Mouse (Mus musculus) CD4-positive naive resting alpha-beta T cell, adult 76 days (primary cell): Measurements from ENCODE around the gene Emp3. TPM values are rescaled to one million over a fixed set of nuclear protein-coding genes. Genes with fewer than 3 reads are reported as not detected.

Experiments used
- total RNA-seq: library from RNA; stranded (reverse); gene quantifications from one replicate; pipeline ENCODE4 v1.2.4, GENCODE M21; 2023

The Emp3 gene
- 269 TPM for total RNA-seq

DNA sequence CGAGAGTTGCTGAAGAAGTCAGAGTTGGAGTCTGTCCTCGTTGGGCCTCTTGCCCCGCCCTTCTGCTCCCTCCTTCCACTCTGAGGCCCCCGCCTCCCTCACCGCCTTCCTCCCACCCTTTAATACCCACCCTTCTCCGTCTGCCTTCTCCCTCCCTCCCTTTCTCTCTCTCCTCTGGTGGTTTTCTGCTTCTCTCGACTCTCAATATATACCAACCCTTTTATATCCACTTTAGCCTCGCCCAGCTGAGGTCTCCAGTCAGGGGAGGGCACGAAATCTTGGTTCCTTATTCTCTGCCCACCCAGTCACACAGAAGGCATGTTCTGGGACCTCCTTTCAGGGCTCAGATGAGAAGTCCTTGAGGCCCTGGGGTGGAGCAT lies at the start of gene Emp3:
Emp3 (minus strand) TSS at position 163 of the 380 bp plus-strand sequence.

GRCm38 (mm10) chr7:45923762-45924428 lies 2.7 kb upstream of the Emp3 start, which contains the start of gene Ccdc114:
Gene Ccdc114 (plus strand): TSS chr7:45924072.

DNA sequence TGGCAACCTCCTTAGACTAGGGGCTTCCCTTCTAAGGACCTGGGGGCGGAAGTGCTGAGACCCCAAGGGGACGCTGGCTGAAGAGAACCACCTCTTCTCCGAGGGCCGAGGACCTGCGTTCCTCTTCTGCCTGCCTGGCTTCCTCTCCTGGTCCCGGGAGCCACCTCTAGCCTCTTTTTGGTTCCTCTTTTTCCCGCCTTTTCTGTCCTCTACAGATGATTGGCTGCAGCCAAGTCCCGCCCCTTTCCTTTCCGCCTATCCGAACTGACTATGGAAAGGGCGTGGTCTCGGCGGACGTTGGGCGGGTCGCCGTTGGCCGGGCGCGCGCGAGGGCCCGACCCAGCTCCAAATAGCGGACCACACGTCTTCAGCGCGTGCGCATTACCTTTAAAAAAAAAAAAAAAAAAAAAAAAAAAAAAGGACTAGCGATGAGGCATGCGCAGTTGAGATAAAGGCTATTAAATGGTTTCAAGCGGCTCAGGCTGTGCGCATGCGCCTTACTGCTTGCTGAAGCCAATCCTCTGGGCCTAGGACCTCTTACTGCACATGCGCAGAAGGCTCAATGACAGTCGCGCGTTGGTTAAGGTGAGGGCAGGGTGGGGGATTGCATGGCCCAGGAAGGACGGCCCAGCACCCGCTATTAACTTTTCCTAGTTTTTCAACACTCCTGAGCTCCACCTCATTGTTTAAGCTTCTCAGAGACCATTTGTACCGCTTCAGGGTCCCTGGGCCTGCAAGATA lies 24.5 kb downstream of the Emp3 start, which contains the start of the genes Syngr4 and Tmem143:
Syngr4 (minus strand) TSS at position 198 of the 741 bp plus-strand sequence.
Tmem143 (plus strand) TSS at position 425 of the 741 bp plus-strand sequence.

DNA sequence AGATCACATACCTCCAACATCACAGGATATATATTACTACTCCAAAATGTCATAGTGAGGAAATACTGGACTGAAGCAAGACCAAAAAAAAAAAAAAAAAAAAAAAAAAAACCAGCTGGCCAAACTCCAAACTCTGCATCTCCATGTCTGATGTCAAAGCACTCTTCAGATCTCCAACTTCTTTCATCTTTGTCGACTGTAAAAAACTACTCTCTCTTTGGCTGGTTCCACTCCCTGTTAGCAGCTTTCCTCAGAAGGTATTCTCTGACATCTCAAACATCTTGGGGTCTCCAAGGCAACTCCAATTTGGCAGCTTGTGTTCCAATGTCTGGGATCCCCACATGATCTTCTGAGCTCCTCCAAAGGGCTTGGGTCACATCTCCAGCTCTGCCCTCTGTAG lies 42.9 kb downstream of the Emp3 start, which contains the start of gene Grin2d:
Grin2d (minus strand) TSS at position 101 of the 400 bp plus-strand sequence.

DNA sequence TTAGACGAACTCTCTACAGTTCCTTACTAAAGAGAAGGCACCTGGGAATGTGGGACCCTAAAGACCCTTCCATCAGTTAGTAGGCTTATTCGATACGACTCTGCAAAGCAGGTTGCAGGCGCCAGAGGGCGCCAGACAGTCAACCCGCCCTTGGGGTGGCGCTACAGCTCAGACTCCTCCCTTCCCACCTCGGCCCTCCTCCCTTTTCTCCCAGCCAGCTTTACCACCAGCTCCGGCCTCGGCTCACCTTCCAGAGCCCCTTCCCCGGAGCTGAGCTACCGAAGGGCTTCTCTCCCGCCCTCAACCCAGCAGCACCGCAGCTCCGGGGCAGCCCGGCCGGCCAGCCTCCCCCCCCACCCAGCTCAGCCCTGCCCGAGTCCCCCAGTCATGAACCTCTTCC lies 48.6 kb downstream of the Emp3 start, which contains the start of gene Kdelr1:
Kdelr1 (plus strand) TSS at position 149 of the 400 bp plus-strand sequence.

Other genes with a start within 250 kb of the Emp3 start
- not detected for gene Ntn5, start 237.4 kb downstream of the Emp3 start, total RNA-seq
- gene Sec1, start 227.0 kb downstream of the Emp3 start, total RNA-seq = not detected
- 8.1 TPM for gene Car11, start 221.6 kb downstream of the Emp3 start, total RNA-seq
- gene Dbp, start 216.3 kb downstream of the Emp3 start, total RNA-seq = 29.5 TPM
- gene Rpl18, start 205.9 kb downstream of the Emp3 start, total RNA-seq = 2,694 TPM
- 21.3 TPM for gene Sphk2, start 203.4 kb downstream of the Emp3 start, total RNA-seq
- 1.5 TPM for gene Fam83e, start 200.2 kb downstream of the Emp3 start, total RNA-seq
- not detected for gene Spaca4, start 195.6 kb downstream of the Emp3 start, total RNA-seq
- gene Lmtk3, start 137.7 kb downstream of the Emp3 start, total RNA-seq = 0.82 TPM
- gene Sult2b1, start 136.7 kb downstream of the Emp3 start, total RNA-seq = 5.2 TPM
- 137 TPM for gene Cyth2, start 106.8 kb downstream of the Emp3 start, total RNA-seq
- gene Kcnj14, start 96.6 kb downstream of the Emp3 start, total RNA-seq = 1.5 TPM
- 29.9 TPM for gene Grwd1, start 90.5 kb downstream of the Emp3 start, total RNA-seq
- gene Kdelr1, start 48.6 kb downstream of the Emp3 start, total RNA-seq = 38.2 TPM
- 0.76 TPM for gene Grin2d, start 43.0 kb downstream of the Emp3 start, total RNA-seq
- not detected for gene Syngr4, start 24.7 kb downstream of the Emp3 start, total RNA-seq
- 9.1 TPM for gene Tmem143, start 24.5 kb downstream of the Emp3 start, total RNA-seq
- gene Ccdc114, start 2.7 kb upstream of the Emp3 start, total RNA-seq = 2.6 TPM
- gene Abcc6, start 108.9 kb upstream of the Emp3 start, total RNA-seq = not detected
- gene Nomo1, start 112.3 kb upstream of the Emp3 start, total RNA-seq = 43.4 TPM
- not detected for gene Kcnj11, start 179.4 kb upstream of the Emp3 start, total RNA-seq